Mouse (Mus musculus): ENCODE measurements at regions not wholly inside any gene's neighbourhood (a gene's known extent, or its start where the extent isn't known, plus 50 kb on each side); places are given as distances from the start of the nearest gene placed in this dataset.

DNA sequence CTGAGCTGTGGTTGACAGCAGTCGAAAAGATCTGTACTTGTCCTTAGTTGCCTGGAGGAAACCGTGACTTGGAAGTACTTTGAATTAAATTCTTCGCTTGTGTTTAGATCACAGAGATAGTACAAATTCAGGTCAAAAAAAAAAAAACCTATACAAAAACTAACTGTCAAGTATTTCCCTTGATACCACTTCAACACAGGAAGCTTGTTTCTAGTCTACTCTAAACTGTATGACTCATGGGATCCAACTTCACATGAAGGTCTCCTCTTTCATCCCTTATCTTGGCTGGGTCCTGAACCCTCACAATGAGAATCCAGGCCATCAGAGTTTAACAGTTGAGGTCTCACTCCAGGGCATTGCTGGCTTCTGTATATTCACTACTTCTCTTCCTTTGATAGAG is 54.8 kb downstream of the Tmem30b start:
- ATAC-seq, result no peak
- Histone ChIP-seq H3K36me3 (ENCODE audit: control insufficient read depth, insufficient read depth) (no peaks in the 10 kb centered on the region), H3K9ac (replicated peaks; ENCODE audit: low read depth, low read length) (no peak overlapping the region), H3K9me3 (ENCODE audit: control insufficient read depth, low read length) (no peaks in the 10 kb centered on the region), H3K4me3 (replicated peaks; ENCODE audit: low read length) (no peak overlapping the region), H3K27ac (ENCODE audit: low read length) (no peak overlapping the region), H3K27me3 (replicated peaks; ENCODE audit: control insufficient read depth, insufficient read depth, low read length) (no peaks in the 10 kb centered on the region), H3K4me1 (replicated peaks; ENCODE audit: control insufficient read depth, insufficient read depth, low read length) (no peaks in the 10 kb centered on the region), H3K4me2 (ENCODE audit: low read length) (no peak overlapping the region)
- 90% methylated on average over 3 of the region's 3 CpGs for WGBS

GRCm38 (mm10) chr12:73482858-73483257 is 63.3 kb downstream of the Tmem30b start:
- H3K9ac ChIP-seq (replicated peaks; ENCODE audit: low read depth, low read length), result no peak overlapping the region
- H3K27ac ChIP-seq (ENCODE audit: low read length), result no peak overlapping the region
- H3K4me3 ChIP-seq (replicated peaks; ENCODE audit: low read length), result no peak overlapping the region
- no peaks in the 10 kb centered on the region for H3K36me3 ChIP-seq (ENCODE audit: control insufficient read depth, insufficient read depth)
- WGBS, result 95% methylated on average over 2 of the region's 2 CpGs
- H3K4me2 ChIP-seq (ENCODE audit: low read length), result no peak overlapping the region
- H3K4me1 ChIP-seq (replicated peaks; ENCODE audit: control insufficient read depth, insufficient read depth, low read length), result no peaks in the 10 kb centered on the region
- no peaks in the 10 kb centered on the region for H3K27me3 ChIP-seq (replicated peaks; ENCODE audit: control insufficient read depth, insufficient read depth, low read length)
- no peaks in the 10 kb centered on the region for H3K9me3 ChIP-seq (ENCODE audit: control insufficient read depth, low read length)
- no peak for ATAC-seq

DNA sequence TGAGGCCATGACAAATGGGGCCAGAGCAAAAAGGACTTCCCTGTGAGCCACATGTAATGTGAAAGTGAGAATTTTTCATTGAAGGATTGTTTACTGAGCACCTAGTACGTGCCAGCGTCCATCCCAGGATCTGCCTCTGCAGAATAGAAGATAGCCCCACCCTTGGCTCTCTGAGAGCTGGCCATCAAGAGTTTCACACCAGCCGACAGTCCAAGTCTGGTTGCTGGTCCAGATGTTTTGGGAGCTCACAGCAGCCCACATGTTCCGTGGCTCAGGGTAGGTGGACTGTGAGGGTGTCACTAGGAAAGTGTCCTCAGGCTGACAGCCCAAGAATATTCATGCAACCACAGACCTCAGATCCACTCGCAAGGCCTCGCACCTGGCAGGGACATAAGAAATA is 63.9 kb downstream of the Tmem30b start:
- H3K4me1 ChIP-seq (replicated peaks; ENCODE audit: control insufficient read depth, insufficient read depth, low read length), result no peaks in the 10 kb centered on the region

GRCm38 (mm10) chr12:73481705-73482104 is 64.5 kb downstream of the Tmem30b start:
- no peaks in the 10 kb centered on the region for H3K27me3 ChIP-seq (replicated peaks; ENCODE audit: control insufficient read depth, insufficient read depth, low read length)
- no peak overlapping the region for H3K4me3 ChIP-seq (replicated peaks; ENCODE audit: low read length)
- 73% methylated on average over 3 of the region's 3 CpGs for WGBS
- no peak for ATAC-seq
- no peak overlapping the region for H3K4me2 ChIP-seq (ENCODE audit: low read length)
- H3K36me3 ChIP-seq (ENCODE audit: control insufficient read depth, insufficient read depth), result no peaks in the 10 kb centered on the region
- H3K4me1 ChIP-seq (replicated peaks; ENCODE audit: control insufficient read depth, insufficient read depth, low read length), result no peaks in the 10 kb centered on the region
- H3K9ac ChIP-seq (replicated peaks; ENCODE audit: low read depth, low read length), result no peak overlapping the region
- H3K9me3 ChIP-seq (ENCODE audit: control insufficient read depth, low read length), result no peaks in the 10 kb centered on the region
- no peak overlapping the region for H3K27ac ChIP-seq (ENCODE audit: low read length)

More for the DNA sequence above, 63.9 kb downstream of the Tmem30b start:
- H3K4me2 ChIP-seq (ENCODE audit: low read length), result no peak overlapping the region
- no peak overlapping the region for H3K9ac ChIP-seq (replicated peaks; ENCODE audit: low read depth, low read length)
- no peaks in the 10 kb centered on the region for H3K9me3 ChIP-seq (ENCODE audit: control insufficient read depth, low read length)
- H3K27ac ChIP-seq (ENCODE audit: low read length), result no peak overlapping the region
- no peak overlapping the region for H3K4me3 ChIP-seq (replicated peaks; ENCODE audit: low read length)
- H3K27me3 ChIP-seq (replicated peaks; ENCODE audit: control insufficient read depth, insufficient read depth, low read length), result no peaks in the 10 kb centered on the region
- ATAC-seq, result no peak
- H3K36me3 ChIP-seq (ENCODE audit: control insufficient read depth, insufficient read depth), result no peaks in the 10 kb centered on the region
- WGBS, result 93% methylated on average over 6 of the region's 6 CpGs

- no peak for ATAC-seq
- H3K36me3 ChIP-seq (ENCODE audit: control insufficient read depth, insufficient read depth), result no peaks in the 10 kb centered on the region
- H3K4me3 ChIP-seq (replicated peaks; ENCODE audit: low read length), result no peak overlapping the region
- H3K4me2 ChIP-seq (ENCODE audit: low read length), result no peak overlapping the region
- no peaks in the 10 kb centered on the region for H3K9me3 ChIP-seq (ENCODE audit: control insufficient read depth, low read length)
- H3K27ac ChIP-seq (ENCODE audit: low read length), result no peak overlapping the region
- H3K9ac ChIP-seq (replicated peaks; ENCODE audit: low read depth, low read length), result no peak overlapping the region
- H3K27me3 ChIP-seq (replicated peaks; ENCODE audit: control insufficient read depth, insufficient read depth, low read length), result no peaks in the 10 kb centered on the region
- WGBS, result 87% methylated on average over 6 of the region's 6 CpGs
- H3K4me1 ChIP-seq (replicated peaks; ENCODE audit: control insufficient read depth, insufficient read depth, low read length), result no peaks in the 10 kb centered on the region
Observed at GRCm38 (mm10) chr12:73481165-73481564, 65.0 kb downstream of the Tmem30b start.

DNA sequence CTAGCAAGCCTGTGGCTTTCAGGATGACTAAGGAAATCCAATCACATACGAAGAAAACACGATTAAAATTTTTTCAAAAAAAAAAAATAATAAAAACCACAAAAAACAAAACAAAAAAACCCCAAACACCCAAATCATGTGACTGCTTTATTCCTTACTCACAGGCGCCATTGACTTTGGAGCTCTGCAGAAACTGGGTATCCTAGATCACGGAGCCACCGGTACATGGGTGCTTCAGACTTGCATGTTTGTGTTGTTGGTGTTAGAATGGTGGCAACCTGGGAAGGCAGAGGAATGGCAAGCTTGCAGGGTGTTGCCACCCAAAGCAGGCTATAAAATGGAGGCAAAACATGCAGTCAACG is 65.6 kb downstream of the Tmem30b start:
- H3K9ac ChIP-seq (replicated peaks; ENCODE audit: low read depth, low read length), result no peak overlapping the region
- no peak for ATAC-seq
- H3K36me3 ChIP-seq (ENCODE audit: control insufficient read depth, insufficient read depth), result no peaks in the 10 kb centered on the region
- H3K27ac ChIP-seq (ENCODE audit: low read length), result no peak overlapping the region
- no peaks in the 10 kb centered on the region for H3K9me3 ChIP-seq (ENCODE audit: control insufficient read depth, low read length)
- 90% methylated on average over 6 of the region's 6 CpGs for WGBS
- no peak overlapping the region for H3K4me2 ChIP-seq (ENCODE audit: low read length)
- no peaks in the 10 kb centered on the region for H3K4me1 ChIP-seq (replicated peaks; ENCODE audit: control insufficient read depth, insufficient read depth, low read length)
- H3K27me3 ChIP-seq (replicated peaks; ENCODE audit: control insufficient read depth, insufficient read depth, low read length), result no peaks in the 10 kb centered on the region
- H3K4me3 ChIP-seq (replicated peaks; ENCODE audit: low read length), result no peak overlapping the region

- Histone ChIP-seq H3K27ac (ENCODE audit: low read length) (no peak overlapping the region), H3K9ac (replicated peaks; ENCODE audit: low read depth, low read length) (no peak overlapping the region), H3K4me3 (replicated peaks; ENCODE audit: low read length) (no peak overlapping the region), H3K4me2 (ENCODE audit: low read length) (no peak overlapping the region), H3K27me3 (replicated peaks; ENCODE audit: control insufficient read depth, insufficient read depth, low read length) (no peaks in the 10 kb centered on the region), H3K4me1 (replicated peaks; ENCODE audit: control insufficient read depth, insufficient read depth, low read length) (no peaks in the 10 kb centered on the region), H3K9me3 (ENCODE audit: control insufficient read depth, low read length) (no peaks in the 10 kb centered on the region), H3K36me3 (ENCODE audit: control insufficient read depth, insufficient read depth) (no peaks in the 10 kb centered on the region)
- ATAC-seq, result no peak
- 84% methylated on average over 15 of the region's 15 CpGs for WGBS
Observed at GRCm38 (mm10) chr12:73479932-73480609, 66.1 kb downstream of the Tmem30b start.

DNA sequence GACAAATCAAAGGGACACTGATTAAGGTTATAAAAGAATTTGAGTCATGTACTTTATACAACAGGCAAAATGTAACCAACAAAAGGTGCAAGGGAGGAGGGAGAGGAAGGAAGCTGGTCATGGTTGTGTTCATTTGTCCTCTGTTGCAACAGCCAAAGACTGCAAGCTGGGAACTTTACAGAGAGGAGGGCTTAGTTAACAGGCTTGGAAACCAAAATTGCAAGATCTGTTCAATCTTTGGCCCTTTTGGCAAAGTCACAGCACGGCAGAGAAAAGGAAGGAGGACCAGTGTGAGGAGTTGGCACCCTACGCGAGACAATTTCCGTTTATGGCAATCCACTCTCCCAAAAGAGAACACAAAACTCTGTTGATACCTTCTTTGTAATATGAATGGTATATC is 67.6 kb downstream of the Tmem30b start:
- H3K27ac ChIP-seq (ENCODE audit: low read length), result no peak overlapping the region
- no peaks in the 10 kb centered on the region for H3K36me3 ChIP-seq (ENCODE audit: control insufficient read depth, insufficient read depth)
- H3K27me3 ChIP-seq (replicated peaks; ENCODE audit: control insufficient read depth, insufficient read depth, low read length), result no peaks in the 10 kb centered on the region
- H3K9ac ChIP-seq (replicated peaks; ENCODE audit: low read depth, low read length), result no peak overlapping the region
- H3K4me1 ChIP-seq (replicated peaks; ENCODE audit: control insufficient read depth, insufficient read depth, low read length), result no peaks in the 10 kb centered on the region
- H3K9me3 ChIP-seq (ENCODE audit: control insufficient read depth, low read length), result no peaks in the 10 kb centered on the region
- WGBS, result 83% methylated on average over 4 of the region's 4 CpGs
- no peak overlapping the region for H3K4me3 ChIP-seq (replicated peaks; ENCODE audit: low read length)
- no peak overlapping the region for H3K4me2 ChIP-seq (ENCODE audit: low read length)
- no peak for ATAC-seq

GRCm38 (mm10) chr12:73476421-73476858 is 69.8 kb downstream of the Tmem30b start:
- no peaks in the 10 kb centered on the region for H3K27me3 ChIP-seq (replicated peaks; ENCODE audit: control insufficient read depth, insufficient read depth, low read length)
- H3K36me3 ChIP-seq (ENCODE audit: control insufficient read depth, insufficient read depth), result no peaks in the 10 kb centered on the region
- no peak overlapping the region for H3K9ac ChIP-seq (replicated peaks; ENCODE audit: low read depth, low read length)
- H3K27ac ChIP-seq (ENCODE audit: low read length), result no peak overlapping the region
- no peak for ATAC-seq
- WGBS, result 24% methylated on average over 7 of the region's 7 CpGs
- H3K4me1 ChIP-seq (replicated peaks; ENCODE audit: control insufficient read depth, insufficient read depth, low read length), result no peaks in the 10 kb centered on the region
- no peaks in the 10 kb centered on the region for H3K9me3 ChIP-seq (ENCODE audit: control insufficient read depth, low read length)
- H3K4me3 ChIP-seq (replicated peaks; ENCODE audit: low read length), result no peak overlapping the region
- H3K4me2 ChIP-seq (ENCODE audit: low read length), result no peak overlapping the region

DNA sequence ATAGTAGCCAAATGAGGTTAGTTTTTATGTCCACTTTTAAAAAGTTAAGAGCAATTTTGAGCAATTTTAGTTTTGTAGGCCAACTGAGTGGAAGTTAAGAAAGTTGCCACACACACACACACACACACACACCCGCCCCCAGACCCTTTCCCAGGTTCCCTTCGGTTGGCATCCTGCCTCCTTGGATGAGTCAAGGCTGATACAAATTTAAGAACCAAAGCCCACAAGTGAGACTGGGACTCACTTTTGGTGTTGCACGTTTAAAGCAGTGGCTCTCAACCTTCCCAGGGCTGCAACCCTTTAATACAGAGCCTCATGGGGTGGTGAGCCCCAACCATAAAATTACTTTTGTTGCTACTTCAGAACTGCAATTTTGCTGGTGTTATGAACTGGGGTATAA is 70.4 kb downstream of the Tmem30b start:
- Histone ChIP-seq H3K4me2 (ENCODE audit: low read length) (no peak overlapping the region), H3K9me3 (ENCODE audit: control insufficient read depth, low read length) (no peaks in the 10 kb centered on the region), H3K4me1 (replicated peaks; ENCODE audit: control insufficient read depth, insufficient read depth, low read length) (no peaks in the 10 kb centered on the region), H3K27me3 (replicated peaks; ENCODE audit: control insufficient read depth, insufficient read depth, low read length) (no peaks in the 10 kb centered on the region), H3K9ac (replicated peaks; ENCODE audit: low read depth, low read length) (no peak overlapping the region), H3K4me3 (replicated peaks; ENCODE audit: low read length) (no peak overlapping the region), H3K27ac (ENCODE audit: low read length) (no peak overlapping the region), H3K36me3 (ENCODE audit: control insufficient read depth, insufficient read depth) (no peaks in the 10 kb centered on the region)
- WGBS, result 86% methylated on average over 3 of the region's 3 CpGs
- no peak for ATAC-seq
